Mouse (Mus musculus): ENCODE measurements around the gene Galnt13. TPM values are rescaled to one million over a fixed set of nuclear protein-coding genes. Genes with fewer than 3 reads are reported as not detected.

Gene Galnt13
- polyA plus RNA-seq, 2 experiments, result not detected

DNA sequence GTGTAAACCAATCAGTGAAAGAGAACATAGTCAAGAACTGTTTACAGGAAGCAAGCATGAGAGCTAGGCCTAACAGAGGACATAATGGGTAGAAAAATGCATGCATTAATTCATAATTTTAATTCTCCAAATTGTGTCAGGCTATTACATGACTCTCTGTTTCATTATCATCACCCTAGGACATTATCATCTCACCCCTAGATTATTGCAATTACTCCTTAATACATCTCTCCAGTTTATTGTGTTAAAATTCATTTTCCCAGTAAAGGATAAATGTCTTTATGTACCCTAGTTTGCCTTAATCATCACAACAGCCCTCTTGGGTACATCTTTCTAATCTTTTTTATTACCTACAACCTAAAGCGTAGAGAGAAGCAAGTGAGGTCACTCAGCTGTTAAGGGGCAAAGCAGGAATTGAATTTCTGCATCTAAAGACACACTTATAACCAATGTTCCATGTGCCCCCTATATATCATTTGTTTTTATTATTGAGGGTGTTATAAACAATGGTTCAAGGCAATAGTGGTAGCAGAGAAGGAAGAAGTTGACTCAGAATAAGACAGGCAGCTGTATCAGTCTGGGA is 479.1 kb downstream of the Galnt13 start:
- no peak overlapping the region for H3K4me3 ChIP-seq (ENCODE audit: insufficient read depth in 1 of 2, low read depth in 2 of 2, low read length in 2 of 2)
- no peaks in the 10 kb centered on the region for H3K27me3 ChIP-seq (ENCODE audit: control insufficient read depth, insufficient read depth, low read length)
- no peak for DNase-seq (ENCODE audit: low read depth in 3 of 3, low spot score in 3 of 3)
- no peak overlapping the region for H3K9ac ChIP-seq (replicated peaks)
- WGBS (ENCODE audit: insufficient replicate concordance), result 63% methylated on average over 1 of the region's 1 CpGs
- TF ChIP-seq CTCF (IDR thresholded peaks at IDR 0.05; ENCODE audit: low read depth), result no peak
- no peak for TF ChIP-seq EP300 (IDR thresholded peaks at IDR 0.05; ENCODE audit: low read depth)
- no peak overlapping the region for H3K4me2 ChIP-seq (ENCODE audit: low read depth)
- no peaks in the 10 kb centered on the region for H3K9me3 ChIP-seq (ENCODE audit: control insufficient read depth, low read length)
- no peaks in the 10 kb centered on the region for H3K4me1 ChIP-seq (replicated peaks; ENCODE audit: control insufficient read depth in 2 of 2, insufficient read depth in 2 of 2, low read length in 1 of 2)
- H3K36me3 ChIP-seq (replicated peaks; ENCODE audit: control insufficient read depth, insufficient read depth, low read depth), result no peaks in the 10 kb centered on the region
- ATAC-seq (ENCODE audit: insufficient read depth), result no peak
- H3K27ac ChIP-seq, result no peak overlapping the region

DNA sequence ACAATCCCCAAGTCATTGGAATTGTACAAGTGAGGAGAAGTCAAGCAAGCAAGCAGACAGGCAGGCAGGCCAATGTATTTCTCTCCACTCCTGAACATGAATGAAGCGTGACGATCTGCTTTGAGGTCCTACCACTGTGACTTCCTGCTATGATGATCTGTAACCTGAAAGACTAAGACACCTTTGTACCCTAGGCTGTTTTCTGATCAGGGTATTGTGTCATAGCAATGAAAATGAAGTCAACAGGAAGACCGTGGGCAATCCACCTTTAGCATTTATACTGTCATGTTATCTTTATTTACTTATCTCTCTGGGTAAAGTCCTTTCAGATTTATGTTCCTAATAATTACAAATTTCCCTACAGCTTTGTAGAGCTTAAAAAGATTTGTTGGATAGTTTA is 500.3 kb downstream of the Galnt13 start:
- TF ChIP-seq CTCF (IDR thresholded peaks at IDR 0.05; ENCODE audit: low read depth) (no peak), EP300 (IDR thresholded peaks at IDR 0.05; ENCODE audit: low read depth) (no peak)
- Histone ChIP-seq H3K4me3 (ENCODE audit: insufficient read depth in 1 of 2, low read depth in 2 of 2, low read length in 2 of 2) (no peak overlapping the region), H3K9ac (replicated peaks) (no peak overlapping the region), H3K9me3 (ENCODE audit: control insufficient read depth, low read length) (no peaks in the 10 kb centered on the region), H3K4me2 (ENCODE audit: low read depth) (no peak overlapping the region), H3K27ac (no peak overlapping the region), H3K4me1 (replicated peaks; ENCODE audit: control insufficient read depth in 2 of 2, insufficient read depth in 2 of 2, low read length in 1 of 2) (no peaks in the 10 kb centered on the region), H3K27me3 (ENCODE audit: control insufficient read depth, insufficient read depth, low read length) (no peaks in the 10 kb centered on the region), H3K36me3 (replicated peaks; ENCODE audit: control insufficient read depth, insufficient read depth, low read depth) (no peaks in the 10 kb centered on the region)
- ATAC-seq (ENCODE audit: insufficient read depth) (no peak), DNase-seq (ENCODE audit: low read depth in 3 of 3, low spot score in 3 of 3) (no peak)
- WGBS (ENCODE audit: insufficient replicate concordance), result 66% methylated on average over 3 of the region's 3 CpGs

DNA sequence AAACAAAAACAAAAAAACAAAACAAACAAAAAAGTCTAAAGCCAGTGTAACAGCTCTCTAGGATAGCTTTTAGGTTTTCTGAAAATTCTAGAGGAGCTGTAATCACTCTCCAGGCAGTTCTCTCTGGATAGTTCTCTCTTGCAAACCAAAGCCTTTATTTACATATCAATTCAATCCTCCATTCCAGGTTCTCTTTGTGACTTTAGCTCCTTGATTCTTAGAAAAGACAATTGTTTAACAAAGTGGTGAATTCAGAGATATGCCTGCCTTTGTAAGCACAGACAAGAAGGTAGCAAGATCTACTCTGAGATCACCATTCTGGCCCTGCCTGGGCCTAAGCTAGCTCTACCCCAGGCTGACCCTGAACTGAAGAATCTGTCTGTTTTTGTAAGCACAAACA is 501.2 kb downstream of the Galnt13 start:
- Histone ChIP-seq H3K4me3 (ENCODE audit: insufficient read depth in 1 of 2, low read depth in 2 of 2, low read length in 2 of 2) (no peak overlapping the region), H3K9me3 (ENCODE audit: control insufficient read depth, low read length) (no peaks in the 10 kb centered on the region), H3K36me3 (replicated peaks; ENCODE audit: control insufficient read depth, insufficient read depth, low read depth) (no peaks in the 10 kb centered on the region), H3K27me3 (ENCODE audit: control insufficient read depth, insufficient read depth, low read length) (no peaks in the 10 kb centered on the region), H3K27ac (no peak overlapping the region), H3K4me2 (ENCODE audit: low read depth) (no peak overlapping the region), H3K4me1 (replicated peaks; ENCODE audit: control insufficient read depth in 2 of 2, insufficient read depth in 2 of 2, low read length in 1 of 2) (no peaks in the 10 kb centered on the region), H3K9ac (replicated peaks) (no peak overlapping the region)
- no peak for DNase-seq (ENCODE audit: low read depth in 3 of 3, low spot score in 3 of 3)
- no peak for ATAC-seq (ENCODE audit: insufficient read depth)
- TF ChIP-seq CTCF (IDR thresholded peaks at IDR 0.05; ENCODE audit: low read depth) (no peak), EP300 (IDR thresholded peaks at IDR 0.05; ENCODE audit: low read depth) (no peak)

GRCm38 (mm10) chr2:54938075-54938474 is 502.0 kb downstream of the Galnt13 start:
- no peak overlapping the region for H3K4me2 ChIP-seq (ENCODE audit: low read depth)
- ATAC-seq (ENCODE audit: insufficient read depth), result no peak

DNA sequence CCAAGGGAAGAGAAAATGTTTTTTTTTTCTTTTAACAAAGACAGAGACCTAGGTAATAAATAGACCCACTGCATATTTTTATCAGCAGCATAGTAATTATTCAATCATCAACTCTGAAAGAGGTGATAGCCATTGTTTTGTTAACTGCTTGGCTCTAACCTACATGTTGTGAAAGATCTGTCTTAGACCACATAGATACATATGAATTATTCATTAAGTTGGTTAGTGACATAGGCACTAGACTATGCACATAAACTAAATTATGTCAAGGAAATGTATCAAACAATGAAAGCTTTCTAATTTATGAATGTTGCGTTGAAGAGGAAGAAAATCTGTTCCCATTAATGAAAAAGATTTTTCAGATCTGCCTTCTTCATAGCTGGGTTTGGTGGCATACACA is 507.3 kb downstream of the Galnt13 start:
- DNase-seq (ENCODE audit: low read depth in 3 of 3, low spot score in 3 of 3), result no peak
- TF ChIP-seq EP300 (IDR thresholded peaks at IDR 0.05; ENCODE audit: low read depth), result no peak
- TF ChIP-seq CTCF (IDR thresholded peaks at IDR 0.05; ENCODE audit: low read depth), result no peak
- no peak for ATAC-seq (ENCODE audit: insufficient read depth)
- Histone ChIP-seq H3K27me3 (ENCODE audit: control insufficient read depth, insufficient read depth, low read length) (no peaks in the 10 kb centered on the region), H3K9me3 (ENCODE audit: control insufficient read depth, low read length) (no peaks in the 10 kb centered on the region), H3K4me1 (replicated peaks; ENCODE audit: control insufficient read depth in 2 of 2, insufficient read depth in 2 of 2, low read length in 1 of 2) (no peaks in the 10 kb centered on the region), H3K4me2 (ENCODE audit: low read depth) (no peak overlapping the region), H3K36me3 (replicated peaks; ENCODE audit: control insufficient read depth, insufficient read depth, low read depth) (no peaks in the 10 kb centered on the region), H3K9ac (replicated peaks) (no peak overlapping the region), H3K27ac (no peak overlapping the region), H3K4me3 (ENCODE audit: insufficient read depth in 1 of 2, low read depth in 2 of 2, low read length in 2 of 2) (no peak overlapping the region)
- WGBS (ENCODE audit: insufficient replicate concordance), result 69% methylated on average over 1 of the region's 1 CpGs

More at GRCm38 (mm10) chr2:54938075-54938474, 502.0 kb downstream of the Galnt13 start:
- no peak overlapping the region for H3K4me3 ChIP-seq (ENCODE audit: insufficient read depth in 1 of 2, low read depth in 2 of 2, low read length in 2 of 2)
- H3K9ac ChIP-seq (replicated peaks), result no peak overlapping the region
- H3K4me1 ChIP-seq (replicated peaks; ENCODE audit: control insufficient read depth in 2 of 2, insufficient read depth in 2 of 2, low read length in 1 of 2), result no peaks in the 10 kb centered on the region
- no peak for DNase-seq (ENCODE audit: low read depth in 3 of 3, low spot score in 3 of 3)
- H3K36me3 ChIP-seq (replicated peaks; ENCODE audit: control insufficient read depth, insufficient read depth, low read depth), result no peaks in the 10 kb centered on the region
- no peaks in the 10 kb centered on the region for H3K27me3 ChIP-seq (ENCODE audit: control insufficient read depth, insufficient read depth, low read length)
- no peak for TF ChIP-seq CTCF (IDR thresholded peaks at IDR 0.05; ENCODE audit: low read depth)
- no peaks in the 10 kb centered on the region for H3K9me3 ChIP-seq (ENCODE audit: control insufficient read depth, low read length)
- H3K27ac ChIP-seq, result no peak overlapping the region

All from liver, embryonic 14.5 days (tissue).